Mouse (Mus musculus) myocyte (in vitro differentiated cells): ENCODE measurements around the gene Mtmr3. TPM values are rescaled to one million over a fixed set of nuclear protein-coding genes. Genes with fewer than 3 reads are reported as not detected.
"Not testable (repeated sequence)": the region's sequence is repeated elsewhere in the genome, so short reads cannot be mapped to it uniquely, and the experiment has no call there.

Experiments
- H3K27me3 ChIP-seq: one replicate; pipeline ENCODE4 v1.6.1; 2011; ENCODE audit not compliant: control insufficient read depth, insufficient read depth, insufficient read length
- H3K36me3 ChIP-seq: one replicate; pipeline ENCODE4 v1.6.1; 2011; ENCODE audit not compliant: control insufficient read depth, insufficient read depth
- H3K4me2 ChIP-seq: one replicate; pipeline ENCODE4 v1.6.1; 2011; ENCODE audit warnings: low read depth, control low read depth
- H3K4me3 ChIP-seq: one replicate; pipeline ENCODE4 v1.5.1; 2011; ENCODE audit warnings: mild to moderate bottlenecking, control low read depth, moderate library complexity
- H3K79me2 ChIP-seq: one replicate; pipeline ENCODE4 v1.6.1; 2011; ENCODE audit not compliant: control insufficient read depth, insufficient read depth
- H3ac ChIP-seq: one replicate; pipeline ENCODE4 v1.6.1; 2011; ENCODE audit not compliant: control insufficient read depth, insufficient read length
- CEBPB ChIP-seq: IDR thresholded peaks from 2 replicates; pipeline ENCODE4 v1.6.1; 2011; ENCODE audit warnings: mild to moderate bottlenecking, moderate library complexity; ENCODE audit not compliant: poor library complexity, insufficient read depth, severe bottlenecking
- E2F4 ChIP-seq: IDR thresholded peaks from one replicate; pipeline ENCODE4 v1.6.1; 2011; ENCODE audit warnings: mild to moderate bottlenecking, control low read depth, moderate library complexity; ENCODE audit not compliant: insufficient read depth
- MAX ChIP-seq: IDR thresholded peaks from one replicate; pipeline ENCODE4 v1.6.1; 2011; ENCODE audit warnings: low read depth, mild to moderate bottlenecking, control low read depth
- MYOD1 ChIP-seq, 3 experiments: IDR thresholded peaks; one replicate each; pipeline ENCODE4 v1.6.1; 2011; ENCODE audit warnings: control low read depth in 2 of 3, low read depth in 2 of 3, mild to moderate bottlenecking in 2 of 3, moderate library complexity in 1 of 3; ENCODE audit not compliant: insufficient read length in 2 of 3, control insufficient read depth in 1 of 3
- MYOG ChIP-seq, 3 experiments: IDR thresholded peaks; one replicate each; pipeline ENCODE4 v1.6.1; 2011; ENCODE audit warnings: control low read depth in 2 of 3, low read depth in 2 of 3, mild to moderate bottlenecking in 2 of 3; ENCODE audit not compliant: insufficient read length in 2 of 3, control insufficient read depth in 1 of 3, insufficient read depth in 1 of 3
- POLR2A ChIP-seq: IDR thresholded peaks from one replicate; pipeline ENCODE4 v1.6.1; 2011; ENCODE audit warnings: low read depth, mild to moderate bottlenecking, control low read depth, moderate library complexity; ENCODE audit not compliant: insufficient read length
- POLR2AphosphoS2 ChIP-seq: IDR thresholded peaks from one replicate; pipeline ENCODE4 v1.6.1; 2011; ENCODE audit warnings: low read depth, control low read depth; ENCODE audit not compliant: insufficient read length
- REST ChIP-seq: IDR thresholded peaks from one replicate; pipeline ENCODE4 v1.6.1; 2011; ENCODE audit warnings: mild to moderate bottlenecking, control low read depth, moderate library complexity; ENCODE audit not compliant: insufficient read depth, insufficient read length
- SRF ChIP-seq: IDR thresholded peaks from one replicate; pipeline ENCODE4 v1.6.1; 2011; ENCODE audit warnings: low read depth; ENCODE audit not compliant: control insufficient read depth, insufficient read length
- TCF12 ChIP-seq: IDR thresholded peaks from one replicate; pipeline ENCODE4 v1.6.1; 2011; ENCODE audit warnings: mild to moderate bottlenecking, control low read depth; ENCODE audit not compliant: poor library complexity, insufficient read depth, severe bottlenecking
- TCF3 ChIP-seq: IDR thresholded peaks from one replicate; pipeline ENCODE4 v1.6.1; 2011; ENCODE audit warnings: low read depth, control low read depth; ENCODE audit not compliant: insufficient read length
- USF1 ChIP-seq: IDR thresholded peaks from one replicate; pipeline ENCODE4 v1.6.1; 2011; ENCODE audit warnings: low read depth, mild to moderate bottlenecking, control low read depth, moderate library complexity
- polyA plus RNA-seq: library from polyadenylated mRNA; unstranded; fragments of >200 nt; fragmentation: generic; extraction: Trizol; gene quantifications from one replicate; pipeline ENCODE4 v1.2.1, GENCODE M21; 2012; ENCODE audit warnings: missing spikeins

Gene Mtmr3
- polyA plus RNA-seq, 1 experiment, result 26.9 TPM

DNA sequence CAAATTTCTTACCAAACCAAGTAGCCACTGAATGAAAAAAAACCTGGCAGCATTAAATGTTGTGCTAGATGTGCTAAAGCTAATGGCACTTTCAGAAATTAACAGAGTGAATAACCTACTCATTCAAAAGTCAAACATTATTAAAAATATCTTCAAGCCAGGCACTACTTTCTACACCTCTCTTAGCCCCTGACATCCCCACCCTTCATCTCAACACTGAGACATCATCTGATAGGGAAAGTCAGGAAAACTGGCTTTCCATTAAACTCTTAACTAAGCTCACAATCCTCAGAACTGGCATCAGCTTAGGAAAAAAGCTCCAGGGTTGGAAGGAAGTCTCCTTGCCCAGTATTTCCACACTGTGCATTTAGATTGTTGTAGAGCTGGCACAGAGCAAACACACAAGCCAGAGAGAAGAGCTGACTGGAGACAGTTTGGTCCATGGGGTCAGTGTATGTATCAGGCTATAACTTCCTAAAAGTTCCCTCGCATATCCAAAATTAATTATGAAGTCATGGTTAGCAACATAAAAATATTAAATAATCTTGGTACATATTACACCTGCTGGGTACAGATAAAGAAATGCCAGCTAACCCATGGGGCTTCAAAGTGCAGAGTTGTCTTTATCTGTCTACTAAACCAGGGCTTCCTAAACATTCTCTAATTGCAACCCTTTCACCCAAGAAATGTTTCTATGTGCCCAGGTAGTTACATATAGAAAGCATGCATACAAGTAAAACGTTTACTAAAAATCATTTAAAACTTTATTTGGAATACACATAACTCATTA is 41.2 kb downstream of the Mtmr3 start:
- Histone ChIP-seq H3ac (no peak overlapping the region), H3K27me3 (no peaks in the 10 kb centered on the region), H3K4me3 (no peak overlapping the region), H3K4me2 (no peak overlapping the region), H3K79me2 (peaks cover 96% of the 10 kb centered on the region), H3K36me3 (no peaks in the 10 kb centered on the region)
- TF ChIP-seq SRF (no peak), CEBPB (no peak)

DNA sequence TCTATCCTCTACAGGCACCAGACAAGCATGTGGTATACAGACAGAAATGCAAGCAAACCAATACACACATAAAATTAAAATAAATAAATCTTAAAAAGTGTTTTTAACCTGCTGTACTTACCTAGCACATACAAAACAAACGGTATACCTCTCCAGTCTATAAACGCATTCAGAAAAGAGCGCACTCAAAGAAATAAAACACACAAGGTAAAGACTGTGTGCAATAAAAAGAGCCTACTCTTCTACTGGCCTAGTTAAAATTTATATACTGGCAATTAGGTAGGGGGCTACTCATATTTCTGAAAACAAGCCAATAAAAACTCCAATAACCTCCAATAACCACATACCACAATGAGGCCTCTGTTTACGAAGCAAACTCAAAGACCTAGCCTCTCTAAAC is 47.1 kb downstream of the Mtmr3 start:
- H3K36me3 ChIP-seq, result no peaks in the 10 kb centered on the region
- no peak overlapping the region for H3K4me3 ChIP-seq
- peaks cover 66% of the 10 kb centered on the region for H3K79me2 ChIP-seq
- H3K27me3 ChIP-seq, result no peaks in the 10 kb centered on the region
- H3ac ChIP-seq, result no peak overlapping the region
- H3K4me2 ChIP-seq, result no peak overlapping the region
- no peak for TF ChIP-seq SRF
- no peak for TF ChIP-seq MAX
- TF ChIP-seq TCF3, result no peak
- TF ChIP-seq CEBPB, result no peak
- TF ChIP-seq E2F4, result no peak
- TF ChIP-seq POLR2AphosphoS2, result no peak
- no peak for TF ChIP-seq REST
- TF ChIP-seq MYOD1 (IDR thresholded peaks at IDR 0.05; ENCODE audit: control insufficient read depth in 1 of 3, insufficient read length in 2 of 3, low read depth in 2 of 3), result no peak
- TF ChIP-seq USF1, result no peak
- no peak for TF ChIP-seq POLR2A
- TF ChIP-seq TCF12, result no peak
- no peak for TF ChIP-seq MYOG (IDR thresholded peaks at IDR 0.05; ENCODE audit: control insufficient read depth in 1 of 3, insufficient read depth in 1 of 3, insufficient read length in 2 of 3, low read depth in 2 of 3)

DNA sequence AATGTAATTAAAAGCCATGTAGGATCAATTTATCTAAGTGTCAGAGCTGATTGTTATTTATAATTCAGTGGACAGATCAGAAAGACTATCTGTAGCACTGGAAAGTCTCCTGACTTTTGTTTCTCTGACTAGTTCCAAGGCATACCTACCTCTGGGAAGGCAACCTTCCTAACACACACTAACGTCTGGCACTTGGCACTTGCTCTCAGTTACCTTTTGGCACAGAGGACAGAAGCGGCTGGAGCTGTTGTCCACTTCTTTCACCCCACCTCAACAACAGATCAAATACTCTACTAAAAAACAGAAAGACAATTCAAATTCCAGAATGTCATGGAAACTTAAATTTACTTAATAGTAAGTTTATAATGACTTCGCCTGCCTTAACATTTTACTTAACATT is 48.7 kb downstream of the Mtmr3 start:
- H3K4me3 ChIP-seq, result no peak overlapping the region
- H3K4me2 ChIP-seq, result no peak overlapping the region

DNA sequence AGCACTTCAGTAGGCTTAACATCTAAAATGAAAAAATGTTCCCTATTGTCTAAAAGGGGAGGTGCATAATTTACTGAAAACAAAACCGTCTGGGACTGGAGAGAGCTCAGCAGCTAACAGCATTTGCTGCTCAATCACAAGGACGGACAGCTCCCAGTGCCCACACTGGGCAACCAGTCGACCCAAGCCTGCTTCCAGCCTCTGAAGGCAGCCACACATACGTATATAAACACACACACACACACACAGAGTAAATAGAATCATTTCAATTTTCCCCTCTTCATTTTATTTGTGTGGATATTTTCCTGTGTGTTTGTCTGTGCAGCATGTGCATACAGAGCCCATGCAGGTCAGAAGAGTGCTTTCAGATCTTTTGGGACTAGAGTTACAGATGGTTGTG is 49.3 kb downstream of the Mtmr3 start:
- H3K4me3 ChIP-seq, result no peak overlapping the region
- no peak for TF ChIP-seq REST
- TF ChIP-seq SRF, result no peak
- peaks cover 59% of the 10 kb centered on the region for H3K79me2 ChIP-seq
- H3ac ChIP-seq, result no peak overlapping the region
- H3K27me3 ChIP-seq, result no peaks in the 10 kb centered on the region
- H3K36me3 ChIP-seq, result no peaks in the 10 kb centered on the region
- no peak overlapping the region for H3K4me2 ChIP-seq

More for the DNA sequence above, 48.7 kb downstream of the Mtmr3 start:
- no peaks in the 10 kb centered on the region for H3K27me3 ChIP-seq
- TF ChIP-seq TCF12, result no peak
- no peaks in the 10 kb centered on the region for H3K36me3 ChIP-seq
- H3ac ChIP-seq, result no peak overlapping the region
- H3K79me2 ChIP-seq, result peaks cover 65% of the 10 kb centered on the region

DNA sequence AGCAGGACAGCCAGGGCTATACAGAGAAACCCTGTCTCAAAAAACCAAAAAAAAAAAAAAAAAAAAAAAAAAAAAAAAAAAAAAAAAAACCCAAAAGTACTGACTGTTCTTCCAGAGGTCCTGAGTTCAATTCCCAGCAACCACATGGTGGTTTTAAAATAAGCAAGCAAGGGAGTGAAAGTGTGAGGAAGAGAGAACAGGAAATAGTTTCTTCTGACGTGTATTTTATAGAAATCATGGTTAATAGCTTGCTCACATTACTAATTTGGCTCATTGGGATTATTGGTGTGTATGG is 50.1 kb downstream of the Mtmr3 start:
- H3K4me3 ChIP-seq, H3K4me2 ChIP-seq, H3K36me3 ChIP-seq, H3K27me3 ChIP-seq, H3ac ChIP-seq: not testable (repeated sequence)
- H3K79me2 ChIP-seq, result peaks cover 56% of the 10 kb centered on the region

DNA sequence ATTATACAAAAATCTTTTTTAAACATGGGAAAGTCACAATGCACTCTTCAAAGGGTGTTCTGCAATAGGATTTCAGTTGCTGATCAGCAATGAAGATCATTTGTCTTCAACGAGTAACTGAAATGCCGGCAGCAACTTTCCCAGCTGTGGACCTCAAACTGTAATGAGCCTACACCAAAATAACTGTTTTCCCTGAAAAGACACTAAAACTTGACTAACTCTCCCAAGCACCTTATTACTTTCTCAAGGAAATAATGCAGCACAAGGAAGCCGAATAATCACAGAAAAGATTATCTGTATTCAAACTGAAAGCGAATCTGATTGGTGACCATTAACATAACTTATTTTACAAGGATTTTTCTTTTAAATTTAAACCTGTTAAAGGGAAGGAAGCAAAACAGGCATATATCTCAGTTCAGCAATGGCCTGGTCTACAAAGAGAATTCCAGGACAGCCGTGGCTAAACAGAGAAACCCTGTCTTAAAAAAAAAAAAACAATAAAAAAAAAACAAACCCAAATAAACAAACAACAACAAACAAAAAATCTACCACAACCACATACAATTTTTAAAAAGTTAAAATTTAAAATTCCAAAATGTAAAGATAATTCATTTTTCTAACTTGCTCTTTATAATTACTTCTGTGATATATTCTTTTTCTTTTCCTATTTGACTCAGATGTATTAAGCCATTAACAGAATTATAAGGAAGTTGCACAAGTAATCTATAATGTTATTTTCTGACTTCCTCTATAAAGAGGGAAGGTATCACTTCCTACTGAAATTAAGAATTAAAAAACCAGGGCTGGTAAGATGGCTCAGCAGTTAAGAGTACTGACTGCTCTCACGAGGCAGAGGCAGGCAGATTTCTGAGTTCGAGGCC is 50.7 kb downstream of the Mtmr3 start:
- H3K36me3 ChIP-seq, result no peaks in the 10 kb centered on the region
- TF ChIP-seq POLR2A (no peak), E2F4 (no peak), MYOG (IDR thresholded peaks at IDR 0.05; ENCODE audit: control insufficient read depth in 1 of 3, insufficient read depth in 1 of 3, insufficient read length in 2 of 3, low read depth in 2 of 3) (no peak), CEBPB (no peak), REST (no peak), TCF3 (no peak), USF1 (no peak), SRF (no peak), MAX (no peak), TCF12 (no peak), MYOD1 (IDR thresholded peaks at IDR 0.05; ENCODE audit: control insufficient read depth in 1 of 3, insufficient read length in 2 of 3, low read depth in 2 of 3) (no peak), POLR2AphosphoS2 (no peak)
- H3K4me3 ChIP-seq, result no peak overlapping the region
- peaks cover 55% of the 10 kb centered on the region for H3K79me2 ChIP-seq
- H3K27me3 ChIP-seq, result no peaks in the 10 kb centered on the region
- no peak overlapping the region for H3K4me2 ChIP-seq
- no peak overlapping the region for H3ac ChIP-seq
